Mouse (Mus musculus) heart, adult 9 months (tissue): ENCODE measurements around the gene Pcdh9.

ENCODE experiments used
- DNase-seq, 2 experiments: peaks; one replicate each; pipeline ENCODE4 v3.0.0; 2022; ENCODE audit warnings: low spot score in 2 of 2

The Pcdh9 gene

DNA sequence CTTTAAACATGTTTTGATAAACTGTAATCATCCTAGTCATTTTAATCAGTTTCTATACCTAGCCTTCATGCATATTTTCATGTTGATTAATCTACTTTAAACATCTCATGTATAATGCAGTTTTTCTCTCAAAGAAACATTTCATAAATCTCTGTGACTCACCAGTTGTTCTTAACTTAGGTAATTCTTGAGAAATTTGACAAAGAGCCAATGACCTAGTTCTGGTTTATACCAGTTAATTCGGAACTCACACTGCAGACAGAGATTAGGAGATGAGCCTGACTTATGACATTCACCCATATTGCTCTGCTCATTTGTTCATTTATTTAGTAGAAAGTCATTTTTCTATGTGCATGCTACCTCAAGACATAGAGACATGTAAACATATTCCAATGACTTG lies 328.9 kb downstream of the Pcdh9 start:
- DNase-seq = no peak

- DNase-seq = no peak
Observed at GRCm38 (mm10) chr14:93553771-93554170, 336.7 kb downstream of the Pcdh9 start.

- no peak for DNase-seq
Observed at GRCm38 (mm10) chr14:93545575-93545974, 344.9 kb downstream of the Pcdh9 start.

- peak; percentile 5 to 12 for DNase-seq
Observed at GRCm38 (mm10) chr14:93543970-93544627, 346.4 kb downstream of the Pcdh9 start.

DNA sequence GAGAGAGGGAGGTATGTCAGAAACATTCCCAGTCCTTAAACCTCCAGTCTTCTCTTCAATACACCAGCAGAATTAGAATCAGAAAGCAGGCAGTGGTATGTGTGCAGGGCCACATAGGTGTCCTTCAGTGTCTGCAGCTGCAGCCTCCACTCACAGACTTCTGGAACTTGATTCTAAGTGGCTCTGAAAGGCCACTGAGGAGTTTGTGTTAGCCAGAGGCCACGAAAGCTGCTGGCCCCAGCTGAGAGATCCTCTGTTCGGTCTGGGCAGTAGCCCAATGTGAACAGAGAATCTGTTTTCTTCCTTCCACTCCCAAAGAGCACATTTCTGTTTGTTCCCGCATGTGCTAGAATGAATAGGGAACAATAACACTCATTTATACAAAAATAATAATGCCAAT lies 346.9 kb downstream of the Pcdh9 start:
- peak; percentile 30 to 36 for DNase-seq

DNA sequence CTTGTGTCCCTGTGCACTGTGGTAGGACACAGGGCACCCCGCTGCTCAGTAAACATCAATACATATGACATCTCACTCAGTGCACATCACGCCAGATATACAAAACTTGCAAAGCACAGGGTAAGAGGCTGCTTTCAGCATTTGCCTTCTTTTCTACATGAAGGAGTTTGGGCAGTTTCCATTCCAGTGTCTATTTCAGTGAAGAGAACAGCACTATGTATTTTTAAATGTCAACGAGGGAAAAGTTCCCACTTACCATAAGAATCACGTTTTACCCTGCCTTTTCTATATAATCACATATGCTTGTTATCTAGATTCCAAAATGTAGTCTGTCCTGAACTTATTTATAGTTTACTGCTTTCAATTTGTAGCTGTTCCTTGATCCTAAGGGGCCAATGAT lies 355.6 kb downstream of the Pcdh9 start:
- no peak for DNase-seq

GRCm38 (mm10) chr14:93523430-93523829 lies 367.0 kb downstream of the Pcdh9 start:
- no peak for DNase-seq

DNA sequence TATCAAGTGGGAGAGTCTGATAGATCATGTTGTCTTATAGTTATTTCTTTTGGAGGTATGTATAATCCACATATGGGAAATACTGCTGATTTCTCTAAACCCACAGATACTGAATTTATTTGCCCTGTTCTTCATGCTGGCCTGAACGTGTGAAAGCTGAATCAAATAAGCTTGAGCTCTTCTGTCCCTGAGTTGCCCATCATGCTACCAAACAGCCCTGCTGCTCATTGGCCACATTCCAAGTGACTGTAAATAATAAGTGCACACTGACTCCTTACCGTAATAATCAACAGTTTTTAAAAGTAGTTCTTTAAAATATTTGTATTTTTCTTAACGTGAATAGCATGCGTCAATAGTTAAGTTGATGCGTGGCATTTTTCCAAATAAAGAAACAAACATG lies 370.3 kb downstream of the Pcdh9 start:
- no peak for DNase-seq

GRCm38 (mm10) chr14:93516679-93517078 lies 373.8 kb downstream of the Pcdh9 start:
- no peak for DNase-seq

DNA sequence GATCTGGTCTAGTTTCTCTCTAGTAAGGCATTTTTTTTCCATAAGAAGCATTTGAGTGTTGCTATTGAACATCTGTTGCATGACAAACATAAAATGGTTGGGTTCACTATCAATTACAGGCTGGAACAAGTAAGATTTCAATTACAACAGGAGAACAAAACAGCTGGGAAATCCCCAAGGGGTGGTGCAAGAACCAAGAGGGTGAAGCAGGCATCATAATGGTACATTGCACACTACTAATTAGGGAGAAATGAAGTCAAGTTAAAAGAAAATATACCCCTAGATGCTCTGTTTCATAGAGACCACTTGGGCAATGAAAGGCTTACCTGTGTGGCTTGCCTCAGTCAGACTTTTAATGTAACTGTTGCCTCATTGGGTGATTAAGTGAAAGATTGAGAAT lies 384.4 kb downstream of the Pcdh9 start:
- no peak for DNase-seq

GRCm38 (mm10) chr14:93498813-93499690 lies 391.4 kb downstream of the Pcdh9 start:
- peak; percentile 71 to 79 for DNase-seq

GRCm38 (mm10) chr14:93474991-93475390 lies 415.5 kb downstream of the Pcdh9 start:
- peak; percentile 2 to 47 for DNase-seq

DNA sequence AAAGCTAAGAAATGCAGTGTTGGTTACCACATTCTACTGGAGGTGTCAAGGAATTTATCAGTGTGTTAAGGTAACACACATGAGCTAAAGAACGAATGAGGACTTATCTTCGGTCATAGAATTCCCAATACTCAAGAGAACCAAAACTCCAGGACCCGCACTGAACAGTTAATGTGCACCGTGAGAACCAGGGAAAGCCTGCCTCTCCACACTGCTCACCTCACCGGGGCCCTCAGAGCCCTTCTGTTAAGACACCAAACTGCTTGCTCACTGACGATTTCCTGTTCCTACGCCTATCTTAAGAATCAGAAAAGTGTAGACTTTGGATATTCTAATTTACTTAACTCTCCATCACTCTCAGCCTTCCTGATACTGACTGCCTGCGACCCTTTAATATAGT lies 418.0 kb downstream of the Pcdh9 start:
- no peak for DNase-seq

- no peak for DNase-seq
Observed at GRCm38 (mm10) chr14:93463360-93463892, 427.1 kb downstream of the Pcdh9 start.

- DNase-seq = no peak
Observed at GRCm38 (mm10) chr14:93450930-93451665, 439.4 kb downstream of the Pcdh9 start.

- no peak for DNase-seq
Observed at GRCm38 (mm10) chr14:93441852-93442251, 448.6 kb downstream of the Pcdh9 start.

DNA sequence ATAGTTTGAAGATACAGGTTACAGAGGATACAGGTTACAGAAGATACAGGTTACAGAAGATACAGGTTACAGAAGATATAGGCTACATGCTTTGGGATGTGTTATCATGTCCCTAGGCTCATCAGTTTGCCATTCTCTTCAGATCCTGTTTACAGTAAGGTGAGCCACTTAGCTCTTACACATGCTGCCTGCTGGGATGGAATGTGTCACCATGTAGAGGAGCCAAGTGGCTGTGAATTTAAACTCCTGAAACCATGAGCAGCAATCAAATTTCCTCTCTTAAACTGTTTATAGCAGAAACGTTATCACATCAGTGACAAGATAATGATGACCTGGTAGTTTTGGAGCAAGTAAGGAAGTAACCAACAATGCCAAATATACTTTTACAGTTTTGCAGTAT lies 453.3 kb downstream of the Pcdh9 start:
- no peak for DNase-seq

GRCm38 (mm10) chr14:93416752-93417151 lies 473.7 kb downstream of the Pcdh9 start:
- no peak for DNase-seq

DNA sequence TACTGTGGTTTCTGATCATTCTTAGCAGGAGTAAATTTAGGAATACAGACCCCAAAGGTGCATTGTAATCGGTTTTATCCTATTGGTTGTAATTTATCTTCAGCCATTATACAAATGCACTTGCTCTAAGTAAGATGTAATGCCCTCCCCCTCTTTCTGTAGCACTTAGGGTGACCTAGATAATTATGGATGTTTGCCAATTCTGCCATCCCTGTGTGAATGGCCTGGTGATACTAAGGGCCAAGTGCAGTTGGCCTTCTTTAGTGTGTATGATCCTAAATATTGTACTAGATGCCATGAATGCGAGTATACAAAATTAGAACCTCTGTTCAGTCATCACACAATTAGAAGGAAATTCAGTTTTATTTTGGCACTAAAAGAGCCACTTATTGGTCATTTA lies 475.0 kb downstream of the Pcdh9 start:
- no peak for DNase-seq

DNA sequence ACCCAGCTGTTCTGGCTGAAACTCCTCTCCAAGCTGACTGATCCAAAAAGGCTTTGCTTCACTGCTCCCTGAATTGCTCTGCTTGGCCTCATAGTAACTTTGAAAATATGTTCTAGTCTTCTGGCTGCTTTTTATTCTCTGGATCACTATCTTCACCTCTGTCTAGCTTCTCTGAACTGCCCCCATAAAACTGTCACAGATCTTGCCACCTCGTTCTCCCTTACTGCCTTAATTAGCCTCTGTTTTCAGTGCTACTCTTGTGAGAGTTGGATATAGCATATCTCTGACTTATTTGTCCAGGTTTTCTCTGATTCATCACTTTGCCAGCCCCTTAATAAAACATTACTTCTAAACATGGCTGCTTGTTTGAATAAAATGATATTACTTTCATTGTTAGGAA lies 481.2 kb downstream of the Pcdh9 start:
- no peak for DNase-seq

DNA sequence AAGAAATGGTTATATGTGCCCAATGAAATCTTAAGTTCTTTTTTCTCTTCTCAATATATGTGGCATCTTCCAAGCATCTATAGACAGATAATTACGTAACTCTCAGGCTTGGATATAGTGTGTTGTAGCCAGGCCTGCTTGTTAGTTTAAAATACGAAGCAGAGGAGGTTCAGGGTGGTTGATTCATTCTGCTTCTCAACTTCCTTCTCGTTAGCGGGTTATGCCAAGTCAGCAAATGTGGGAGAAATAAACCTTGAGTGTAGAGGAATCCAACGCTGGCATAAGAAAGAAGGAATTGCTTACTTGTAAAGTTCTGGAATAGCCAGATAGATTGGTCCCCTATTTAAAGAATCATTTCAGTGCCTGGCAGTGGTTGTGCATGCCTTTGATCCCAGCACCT lies 482.7 kb downstream of the Pcdh9 start:
- no peak for DNase-seq

- DNase-seq = no peak
Observed at GRCm38 (mm10) chr14:93385090-93385489, 505.4 kb downstream of the Pcdh9 start.
